Mouse (Mus musculus): ENCODE measurements around the gene Acvrl1.

DNA sequence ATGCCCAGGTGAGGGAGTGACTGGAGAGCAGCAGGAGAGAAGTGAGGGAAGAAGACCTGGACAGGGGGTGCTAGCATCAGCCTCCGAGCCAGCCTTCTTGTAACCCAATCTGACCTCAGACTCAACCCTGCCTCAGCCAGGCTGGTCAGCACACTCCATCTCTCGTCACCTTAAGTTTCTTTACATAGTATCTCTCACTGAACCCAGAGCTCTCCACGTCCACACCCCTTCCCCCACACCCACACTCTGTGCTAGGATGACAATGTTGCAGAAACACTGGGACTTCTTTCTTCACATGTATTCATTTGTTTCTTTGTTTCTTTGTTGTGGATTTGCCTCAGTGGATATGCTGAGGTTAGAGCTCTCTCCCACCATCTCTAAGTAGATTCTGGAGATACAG, 27.3 kb upstream of the Acvrl1 start:
- TF ChIP-seq CTCF (IDR thresholded peaks at IDR 0.05) (no peak), EP300 (IDR thresholded peaks at IDR 0.05) (no peak)

Measured in lung, postnatal 0 days (tissue).